Mouse (Mus musculus) megakaryocyte, embryonic 14.5 days (primary cell): ENCODE data around the gene Ube2d2b.

Experiments
- FLI1 ChIP-seq: IDR thresholded peaks from 2 replicates; pipeline ENCODE4 v1.6.1; 2012; ENCODE audit warnings: low read length, inconsistent platforms, mixed read lengths
- GATA1 ChIP-seq: IDR thresholded peaks from 3 replicates; pipeline ENCODE4 v1.6.1; 2012; ENCODE audit warnings: mixed read lengths, low read length, inconsistent platforms, borderline replicate concordance

- no peak for TF ChIP-seq GATA1
- no peak for TF ChIP-seq FLI1
These were observed 36.5 kb downstream of the Ube2d2b start for GRCm38 (mm10) chr5:107866127-107867126.
